Mouse (Mus musculus) ES-E14 (cell line): Measurements from ENCODE around the gene Trpv4. TPM values are rescaled to one million over a fixed set of nuclear protein-coding genes. Genes with fewer than 3 reads are reported as not detected.

ENCODE experiments used
- DNase-seq: peaks from one replicate; pipeline ENCODE4 v3.0.0-alpha.2; 2013; ENCODE audit warnings: low read depth, low spot score
- H3K27ac ChIP-seq: 2 replicates; pipeline ENCODE4 v1.5.1; 2012; ENCODE audit warnings: low read depth, mild to moderate bottlenecking, low read length, moderate library complexity, mixed read lengths; ENCODE audit not compliant: poor library complexity, insufficient read depth, severe bottlenecking
- H3K36me3 ChIP-seq: 2 replicates; pipeline ENCODE4 v1.6.1; 2012; ENCODE audit warnings: mild to moderate bottlenecking, low read length, moderate library complexity, mixed read lengths; ENCODE audit not compliant: control insufficient read depth, poor library complexity, insufficient read depth, severe bottlenecking
- H3K4me1 ChIP-seq, 2 experiments: fragments of 150-350 bp in 1 of 2; sonication (generic) in 1 of 2; 2 replicates each; pipeline ENCODE4 v1.6.1; 2012; ENCODE audit warnings: low read length in 2 of 2, mild to moderate bottlenecking in 1 of 2, mixed read lengths in 1 of 2; ENCODE audit not compliant: control insufficient read depth in 2 of 2, insufficient read depth in 2 of 2, poor library complexity in 1 of 2
- H3K4me3 ChIP-seq, 2 experiments: fragments of 150-350 bp in 1 of 2; sonication (generic) in 1 of 2; 2 replicates each; pipeline ENCODE4 v1.5.1; 2012; ENCODE audit warnings: low read length in 2 of 2, low read depth in 1 of 2, mild to moderate bottlenecking in 1 of 2, mixed read lengths in 1 of 2; ENCODE audit not compliant: insufficient read depth in 1 of 2, poor library complexity in 1 of 2, severe bottlenecking in 1 of 2
- H3K9ac ChIP-seq: 2 replicates; pipeline ENCODE4 v1.6.1; 2012; ENCODE audit warnings: low read depth, mild to moderate bottlenecking, low read length, mixed read lengths; ENCODE audit not compliant: poor library complexity, insufficient read depth, severe bottlenecking
- H3K9me3 ChIP-seq: fragments of 150-350 bp; sonication (generic); 2 replicates; pipeline ENCODE4 v1.6.1; 2012; ENCODE audit warnings: low read depth, mild to moderate bottlenecking, low read length; ENCODE audit not compliant: control insufficient read depth, insufficient read depth
- CHD2 ChIP-seq: IDR thresholded peaks from 2 replicates; pipeline ENCODE4 v1.6.1; 2014; ENCODE audit warnings: mild to moderate bottlenecking, low read depth, low read length, inconsistent platforms
- HCFC1 ChIP-seq: IDR thresholded peaks from 2 replicates; pipeline ENCODE4 v1.6.1; 2012; ENCODE audit warnings: low read length, inconsistent platforms, borderline replicate concordance; ENCODE audit not compliant: insufficient read depth
- MAFK ChIP-seq: IDR thresholded peaks from 2 replicates; pipeline ENCODE4 v1.6.1; 2014; ENCODE audit warnings: mild to moderate bottlenecking, low read depth, low read length, inconsistent platforms; ENCODE audit not compliant: insufficient read depth
- ZC3H11A ChIP-seq: IDR thresholded peaks from 2 replicates; pipeline ENCODE4 v1.6.1; 2012; ENCODE audit warnings: low read depth, mild to moderate bottlenecking, inconsistent platforms, low read length, borderline replicate concordance
- ZNF384 ChIP-seq: IDR thresholded peaks from 2 replicates; pipeline ENCODE4 v1.6.1; 2012; ENCODE audit warnings: low read depth, low read length, inconsistent platforms
- in situ Hi-C, 2 experiments: fragments of 600-800 bp; cut with MboI; formaldehyde crosslinking; loops; one replicate each; pipeline ENCODE4 v1.15.1; 2025; ENCODE audit warnings: low sequenced_read_pairs in 2 of 2, inconsistent platforms in 1 of 2; ENCODE audit not compliant: unreplicated experiment in 2 of 2
- total RNA-seq: library from RNA; depleted of rRNA; stranded (reverse); fragments of 300-350 nt; gene quantifications from 2 replicates; pipeline ENCODE4 v1.2.3, GENCODE M21; 2012

Trpv4 gene
- total RNA-seq, 1 experiment = 1.4 TPM

GRCm38 (mm10) chr5:114593161-114593821 lies 64.9 kb downstream of the Trpv4 start:
- no peak overlapping the region for H3K4me3 ChIP-seq
- H3K4me1 ChIP-seq = peaks cover 2 to 11% of the 10 kb centered on the region in 2 experiments; a peak in 1 of 4 replicates
- no peaks in the 10 kb centered on the region for H3K9me3 ChIP-seq
- H3K36me3 ChIP-seq = 0 out of 2 replicates have a peak, but pooled peaks cover 2% of the 10 kb centered on the region
- DNase-seq = no peak
- TF ChIP-seq ZNF384 = no peak
- no peak for TF ChIP-seq MAFK
- no peak for TF ChIP-seq CHD2
- TF ChIP-seq HCFC1 = no peak
- TF ChIP-seq ZC3H11A = no peak
- in situ Hi-C loops = no loop called here
- H3K9ac ChIP-seq = no peak overlapping the region
- no peak overlapping the region for H3K27ac ChIP-seq

GRCm38 (mm10) chr5:114592463-114593160 lies 65.6 kb downstream of the Trpv4 start:
- Histone ChIP-seq H3K4me3 (no peak overlapping the region), H3K4me1 (peaks cover 2 to 11% of the 10 kb centered on the region in 2 experiments; a peak in 1 of 4 replicates), H3K9me3 (no peaks in the 10 kb centered on the region), H3K36me3 (0 out of 2 replicates have a peak, but pooled peaks cover 2% of the 10 kb centered on the region), H3K27ac (no peak overlapping the region), H3K9ac (no peak overlapping the region)
- DNase-seq = no peak
- TF ChIP-seq ZC3H11A = no peak
- no peak for TF ChIP-seq HCFC1
- no peak for TF ChIP-seq CHD2
- in situ Hi-C loops = no loop called here

GRCm38 (mm10) chr5:114591151-114591561 lies 67.1 kb downstream of the Trpv4 start:
- TF ChIP-seq HCFC1 (no peak), ZC3H11A (no peak), CHD2 (no peak), MAFK (no peak), ZNF384 (no peak)
- in situ Hi-C loops = no loop called here
- Histone ChIP-seq H3K9me3 (no peaks in the 10 kb centered on the region), H3K27ac (no peak overlapping the region), H3K4me1 (peaks cover 0 to 3% of the 10 kb centered on the region in 2 experiments; a peak in 1 of 4 replicates), H3K9ac (no peak overlapping the region), H3K4me3 (no peak overlapping the region), H3K36me3 (0 out of 2 replicates have a peak, but pooled peaks cover 2% of the 10 kb centered on the region)
- DNase-seq = no peak

- H3K36me3 ChIP-seq = 0 out of 2 replicates have a peak, but pooled peaks cover 2% of the 10 kb centered on the region
- no peak overlapping the region for H3K9ac ChIP-seq
- in situ Hi-C loops = no loop called here
- DNase-seq = no peak
- H3K27ac ChIP-seq = no peak overlapping the region
- no peak for TF ChIP-seq ZNF384
- no peaks in the 10 kb centered on the region for H3K9me3 ChIP-seq
- peaks cover 0 to 2% of the 10 kb centered on the region in 2 experiments; a peak in 1 of 4 replicates for H3K4me1 ChIP-seq
- H3K4me3 ChIP-seq = no peak overlapping the region
These were observed 67.9 kb downstream of the Trpv4 start for GRCm38 (mm10) chr5:114590043-114590913.
